Mouse (Mus musculus): Measurements from ENCODE around the gene Nrxn3. TPM values are rescaled to one million over a fixed set of nuclear protein-coding genes. Genes with fewer than 3 reads are reported as not detected.

Nrxn3 gene
- polyA plus RNA-seq, 1 experiment from 2014 or later: 99.5 TPM

DNA sequence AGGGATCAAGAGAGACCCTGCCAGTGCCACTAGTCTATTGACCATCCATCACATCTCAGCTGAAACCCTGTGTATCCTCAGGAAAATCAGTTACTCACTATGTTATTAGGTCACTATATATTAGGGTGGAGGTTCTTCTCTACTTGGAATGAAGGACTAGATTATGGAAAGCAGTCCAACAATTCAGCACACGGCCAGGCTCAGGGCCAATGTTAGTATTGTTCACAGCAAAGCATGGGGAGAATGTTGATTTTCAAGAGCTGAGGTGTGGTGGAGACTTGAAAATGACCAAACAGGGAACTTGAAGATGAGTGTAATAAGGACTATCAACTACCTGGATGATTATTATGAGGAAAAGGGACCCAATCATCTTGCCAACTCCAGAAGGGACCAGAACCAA is 1209.7 kb downstream of the Nrxn3 start:
- H3K27ac ChIP-seq (replicated peaks): no peak overlapping the region
- no peak overlapping the region for H3K4me2 ChIP-seq (replicated peaks)
- H3K36me3 ChIP-seq: no peaks in the 10 kb centered on the region
- no peaks in the 10 kb centered on the region for H3K4me1 ChIP-seq
- no peak overlapping the region for H3K4me3 ChIP-seq
- H3K27me3 ChIP-seq: no peaks in the 10 kb centered on the region
- no peaks in the 10 kb centered on the region for H3K9me3 ChIP-seq
- WGBS: 87% methylated on average over 1 of the region's 1 CpGs
- ATAC-seq (replicated peaks): no peak
- no peak overlapping the region for H3K9ac ChIP-seq (replicated peaks)

- no peak overlapping the region for H3K9ac ChIP-seq (replicated peaks)
- H3K9me3 ChIP-seq: no peaks in the 10 kb centered on the region
- H3K27me3 ChIP-seq: no peaks in the 10 kb centered on the region
- no peak for ATAC-seq (replicated peaks)
- H3K27ac ChIP-seq (replicated peaks): no peak overlapping the region
- no peaks in the 10 kb centered on the region for H3K36me3 ChIP-seq
- H3K4me2 ChIP-seq (replicated peaks): no peak overlapping the region
- no peaks in the 10 kb centered on the region for H3K4me1 ChIP-seq
- no peak overlapping the region for H3K4me3 ChIP-seq
- 75% methylated on average over 5 of the region's 5 CpGs for WGBS
Measured at GRCm38 (mm10) chr12:89933630-89934029, 1211.0 kb downstream of the Nrxn3 start.

GRCm38 (mm10) chr12:89940746-89941145 is 1218.1 kb downstream of the Nrxn3 start:
- Histone ChIP-seq H3K36me3 (no peaks in the 10 kb centered on the region), H3K4me2 (replicated peaks) (no peak overlapping the region), H3K4me3 (no peak overlapping the region), H3K9ac (replicated peaks) (no peak overlapping the region), H3K27ac (replicated peaks) (no peak overlapping the region), H3K9me3 (no peaks in the 10 kb centered on the region), H3K27me3 (no peaks in the 10 kb centered on the region), H3K4me1 (no peaks in the 10 kb centered on the region)
- ATAC-seq (replicated peaks): no peak
- WGBS: 93% methylated on average over 2 of the region's 2 CpGs

DNA sequence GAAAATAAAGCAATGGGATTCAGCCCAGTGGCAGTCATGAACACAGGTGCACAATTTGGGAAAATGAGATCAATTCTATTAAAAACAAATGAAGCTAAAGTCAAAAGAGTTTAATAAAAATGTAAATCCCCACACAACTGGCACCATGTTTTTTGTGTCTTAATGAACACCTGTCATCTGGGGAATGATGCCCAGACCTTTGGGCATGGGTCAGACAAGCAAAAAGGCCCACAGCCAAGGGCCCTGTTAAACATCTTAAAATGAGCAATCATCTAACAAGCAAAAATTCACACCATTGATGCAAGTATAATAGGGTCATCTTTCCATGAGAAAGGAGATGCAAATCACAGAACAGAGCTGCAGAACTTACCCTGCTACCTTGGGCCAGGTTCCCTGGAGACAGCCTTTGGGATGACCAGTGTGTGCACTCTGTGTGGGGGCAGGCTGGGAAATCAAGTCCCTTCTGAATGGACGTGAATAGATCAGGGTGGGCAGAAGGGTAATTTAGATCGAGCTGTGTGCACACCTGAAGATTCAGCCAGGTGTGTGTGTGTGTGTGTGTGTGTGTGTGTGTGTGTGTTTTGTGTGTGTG is 1223.3 kb downstream of the Nrxn3 start:
- no peak overlapping the region for H3K27ac ChIP-seq (replicated peaks)
- H3K36me3 ChIP-seq: no peaks in the 10 kb centered on the region
- no peaks in the 10 kb centered on the region for H3K4me1 ChIP-seq
- H3K27me3 ChIP-seq: no peaks in the 10 kb centered on the region
- 0 out of 2 replicates have a peak, but pooled peaks have one; percentile 53 for ATAC-seq (replicated peaks)
- H3K9me3 ChIP-seq: no peaks in the 10 kb centered on the region
- WGBS: 74% methylated on average over 2 of the region's 2 CpGs
- no peak overlapping the region for H3K4me3 ChIP-seq
- no peak overlapping the region for H3K9ac ChIP-seq (replicated peaks)
- H3K4me2 ChIP-seq (replicated peaks): no peak overlapping the region

GRCm38 (mm10) chr12:89946522-89946921 is 1223.8 kb downstream of the Nrxn3 start:
- no peak overlapping the region for H3K4me3 ChIP-seq
- no peak overlapping the region for H3K4me2 ChIP-seq (replicated peaks)
- 64% methylated on average over 5 of the region's 5 CpGs for WGBS
- no peaks in the 10 kb centered on the region for H3K36me3 ChIP-seq
- no peaks in the 10 kb centered on the region for H3K4me1 ChIP-seq
- ATAC-seq (replicated peaks): no peak
- H3K27me3 ChIP-seq: no peaks in the 10 kb centered on the region
- no peaks in the 10 kb centered on the region for H3K9me3 ChIP-seq
- no peak overlapping the region for H3K27ac ChIP-seq (replicated peaks)
- no peak overlapping the region for H3K9ac ChIP-seq (replicated peaks)

DNA sequence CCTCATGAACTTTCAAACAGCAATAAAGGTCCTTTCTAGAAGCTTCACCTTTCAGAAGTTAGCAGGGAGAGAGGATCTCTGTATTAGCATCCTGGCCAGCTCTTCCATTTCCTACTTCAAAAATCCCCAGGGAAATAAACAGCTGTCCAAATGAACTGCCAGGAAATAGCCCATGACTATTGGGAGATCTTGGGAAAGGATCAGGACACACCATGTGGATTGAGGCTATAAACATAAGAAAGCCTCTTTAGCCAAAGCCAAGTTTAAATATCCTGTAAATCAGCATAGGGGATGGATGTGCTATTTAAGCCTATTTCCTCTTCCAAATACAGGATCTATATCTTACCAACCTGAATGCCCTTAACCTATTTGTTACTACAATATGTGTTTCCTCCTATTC is 1230.6 kb downstream of the Nrxn3 start:
- Histone ChIP-seq H3K4me2 (replicated peaks) (no peak overlapping the region), H3K27ac (replicated peaks) (no peak overlapping the region), H3K4me1 (no peaks in the 10 kb centered on the region), H3K9ac (replicated peaks) (no peak overlapping the region), H3K27me3 (no peaks in the 10 kb centered on the region), H3K36me3 (no peaks in the 10 kb centered on the region), H3K9me3 (no peaks in the 10 kb centered on the region), H3K4me3 (no peak overlapping the region)
- ATAC-seq (replicated peaks): no peak

GRCm38 (mm10) chr12:89953649-89954048 is 1231.0 kb downstream of the Nrxn3 start:
- Histone ChIP-seq H3K27ac (replicated peaks) (no peak overlapping the region), H3K4me2 (replicated peaks) (no peak overlapping the region), H3K9ac (replicated peaks) (no peak overlapping the region), H3K36me3 (no peaks in the 10 kb centered on the region), H3K27me3 (no peaks in the 10 kb centered on the region), H3K4me1 (no peaks in the 10 kb centered on the region), H3K9me3 (no peaks in the 10 kb centered on the region), H3K4me3 (no peak overlapping the region)
- no peak for ATAC-seq (replicated peaks)
- 64% methylated on average over 3 of the region's 3 CpGs for WGBS

DNA sequence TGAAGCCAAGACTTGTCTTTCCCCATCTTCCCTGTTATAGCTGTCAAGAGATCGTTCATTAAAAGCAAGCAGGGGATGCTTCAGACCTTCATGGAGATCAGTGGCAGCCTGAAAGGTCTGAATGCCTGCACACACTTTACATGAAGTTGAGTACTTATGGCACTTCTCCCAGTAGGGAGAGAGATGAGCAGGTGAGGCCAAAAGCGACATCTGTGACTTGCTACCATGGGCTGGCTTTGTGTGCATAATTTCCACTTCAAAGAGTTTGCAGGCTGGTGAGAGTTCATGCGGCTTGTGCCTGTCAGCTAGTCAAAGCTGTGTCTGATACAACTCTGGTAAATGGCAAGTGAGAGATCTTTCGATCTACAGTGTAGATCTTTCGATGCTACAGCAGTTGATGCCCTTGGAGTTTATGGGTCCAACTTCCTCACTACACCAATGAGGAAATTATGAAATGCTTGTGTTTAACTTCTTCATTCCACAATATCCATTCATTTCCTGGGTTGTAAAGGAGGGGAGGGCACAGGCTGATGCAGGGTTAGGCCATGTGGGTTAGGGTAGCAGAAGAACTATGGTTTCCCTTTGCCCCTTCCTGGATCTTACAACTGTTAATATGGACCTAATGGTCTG is 1231.9 kb downstream of the Nrxn3 start:
- no peak overlapping the region for H3K4me2 ChIP-seq (replicated peaks)
- H3K4me1 ChIP-seq: no peaks in the 10 kb centered on the region
- H3K4me3 ChIP-seq: no peak overlapping the region
- WGBS: 56% methylated on average over 5 of the region's 5 CpGs
- no peak for ATAC-seq (replicated peaks)
- H3K9me3 ChIP-seq: no peaks in the 10 kb centered on the region
- no peaks in the 10 kb centered on the region for H3K27me3 ChIP-seq
- no peak overlapping the region for H3K27ac ChIP-seq (replicated peaks)
- no peaks in the 10 kb centered on the region for H3K36me3 ChIP-seq
- H3K9ac ChIP-seq (replicated peaks): no peak overlapping the region

GRCm38 (mm10) chr12:89963073-89963472 is 1240.4 kb downstream of the Nrxn3 start:
- Histone ChIP-seq H3K27ac (replicated peaks) (no peak overlapping the region), H3K27me3 (no peaks in the 10 kb centered on the region), H3K9ac (replicated peaks) (no peak overlapping the region), H3K9me3 (no peaks in the 10 kb centered on the region), H3K36me3 (no peaks in the 10 kb centered on the region), H3K4me3 (no peak overlapping the region), H3K4me1 (no peaks in the 10 kb centered on the region), H3K4me2 (replicated peaks) (no peak overlapping the region)
- no peak for ATAC-seq (replicated peaks)
- WGBS: 56% methylated on average over 1 of the region's 1 CpGs

DNA sequence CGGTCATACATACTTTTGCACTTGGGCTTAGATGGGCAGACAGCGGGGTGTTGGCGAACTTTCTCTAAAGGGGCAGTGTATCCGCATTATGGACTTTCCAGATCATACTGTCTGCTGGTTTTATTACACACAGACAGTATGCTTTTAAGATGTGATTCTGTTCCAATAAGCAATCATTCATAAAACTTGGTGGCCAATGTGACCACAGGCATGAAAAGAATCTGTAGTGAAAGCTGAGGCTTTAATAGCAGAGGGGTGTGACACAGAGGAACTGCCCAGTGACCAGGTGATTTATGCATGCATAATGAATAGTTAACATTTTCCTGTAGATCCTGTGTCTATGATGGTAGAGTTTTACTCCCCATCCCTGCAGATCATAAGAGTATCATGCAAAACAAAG is 1254.0 kb downstream of the Nrxn3 start:
- Histone ChIP-seq H3K4me1 (0 out of 2 replicates have a peak, but pooled peaks cover 2% of the 10 kb centered on the region), H3K4me2 (replicated peaks) (no peak overlapping the region), H3K27me3 (no peaks in the 10 kb centered on the region), H3K36me3 (no peaks in the 10 kb centered on the region), H3K4me3 (no peak overlapping the region), H3K9me3 (no peaks in the 10 kb centered on the region), H3K27ac (replicated peaks) (no peak overlapping the region), H3K9ac (replicated peaks) (no peak overlapping the region)
- 96% methylated on average over 4 of the region's 4 CpGs for WGBS
- no peak for ATAC-seq (replicated peaks)

GRCm38 (mm10) chr12:89977479-89977878 is 1254.8 kb downstream of the Nrxn3 start:
- no peak overlapping the region for H3K27ac ChIP-seq (replicated peaks)
- WGBS: 67% methylated on average over 5 of the region's 5 CpGs
- H3K27me3 ChIP-seq: no peaks in the 10 kb centered on the region
- no peak overlapping the region for H3K4me3 ChIP-seq
- ATAC-seq (replicated peaks): no peak
- H3K36me3 ChIP-seq: no peaks in the 10 kb centered on the region
- H3K4me1 ChIP-seq: peaks cover 5% of the 10 kb centered on the region; the same call in 1 of the 2 replicates
- no peak overlapping the region for H3K9ac ChIP-seq (replicated peaks)
- no peaks in the 10 kb centered on the region for H3K9me3 ChIP-seq
- H3K4me2 ChIP-seq (replicated peaks): no peak overlapping the region

DNA sequence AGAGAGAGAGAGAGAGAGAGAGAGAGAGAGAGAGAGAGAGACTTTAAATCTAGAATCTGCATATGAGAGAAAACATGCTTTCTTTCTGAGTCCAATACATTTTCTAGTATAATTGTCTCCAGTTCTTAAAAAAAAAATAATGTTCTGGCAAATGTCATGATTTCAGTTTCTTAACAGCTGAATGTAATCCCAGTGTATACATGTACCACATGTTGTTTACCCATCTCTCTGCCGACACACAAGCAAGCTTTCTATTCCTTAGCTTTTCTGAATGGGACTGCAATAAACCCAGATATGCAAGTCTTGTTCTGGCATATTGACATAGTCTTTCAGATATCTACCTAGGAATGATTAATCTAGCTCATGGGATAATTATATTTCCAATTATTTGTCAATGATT is 1256.5 kb downstream of the Nrxn3 start:
- H3K9ac ChIP-seq (replicated peaks): no peak overlapping the region
- no peak overlapping the region for H3K27ac ChIP-seq (replicated peaks)
- no peaks in the 10 kb centered on the region for H3K36me3 ChIP-seq
- ATAC-seq (replicated peaks): no peak; the same call in 1 of the 2 replicates
- no peaks in the 10 kb centered on the region for H3K9me3 ChIP-seq
- no peak overlapping the region for H3K4me3 ChIP-seq
- no peak overlapping the region for H3K4me2 ChIP-seq (replicated peaks)
- H3K27me3 ChIP-seq: no peaks in the 10 kb centered on the region
- H3K4me1 ChIP-seq: peaks cover 12% of the 10 kb centered on the region; the same call in 1 of the 2 replicates
- whole genome bisulfite sequencing: 65% methylated on average over 1 of the region's 1 CpGs

DNA sequence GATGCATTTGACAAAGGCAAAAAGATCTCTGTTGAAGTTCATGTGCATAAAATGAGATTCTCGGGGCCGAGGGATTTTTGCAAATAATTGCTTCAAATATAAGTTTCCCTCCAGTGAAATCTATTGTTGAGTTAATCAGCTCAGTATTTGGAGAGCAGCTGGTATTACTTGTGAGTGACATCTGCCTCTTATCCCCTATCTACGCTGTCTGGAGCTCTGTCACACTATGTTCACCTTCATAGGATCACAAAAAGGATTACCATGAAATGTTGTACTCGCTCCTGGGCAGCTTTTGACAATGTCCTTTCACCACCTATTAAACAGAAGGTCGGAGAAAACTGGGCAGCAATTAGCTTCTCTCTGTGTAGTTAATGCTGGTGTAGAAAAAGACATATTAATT is 1259.8 kb downstream of the Nrxn3 start:
- 0 out of 2 replicates have a peak overlapping the region, but pooled peaks have one; percentile 36 for H3K27ac ChIP-seq (replicated peaks)
- H3K4me1 ChIP-seq: peaks cover 10% of the 10 kb centered on the region; the same call in 1 of the 2 replicates
- H3K27me3 ChIP-seq: no peaks in the 10 kb centered on the region
- no peak overlapping the region for H3K4me2 ChIP-seq (replicated peaks)
- no peak for ATAC-seq (replicated peaks)
- no peak overlapping the region for H3K9ac ChIP-seq (replicated peaks)
- H3K4me3 ChIP-seq: no peak overlapping the region
- H3K9me3 ChIP-seq: no peaks in the 10 kb centered on the region
- WGBS: 19% methylated on average over 5 of the region's 5 CpGs
- H3K36me3 ChIP-seq: no peaks in the 10 kb centered on the region

Measured in forebrain, embryonic 15.5 days (tissue).